Mouse (Mus musculus) myocyte (in vitro differentiated cells): ENCODE results near the gene Sned1. TPM values are rescaled to one million over a fixed set of nuclear protein-coding genes. Genes with fewer than 3 reads are reported as not detected.

ENCODE experiments used
- H3K27me3 ChIP-seq: one replicate; pipeline ENCODE4 v1.6.1; 2011; ENCODE audit not compliant: control insufficient read depth, insufficient read depth, insufficient read length
- H3K36me3 ChIP-seq: one replicate; pipeline ENCODE4 v1.6.1; 2011; ENCODE audit not compliant: control insufficient read depth, insufficient read depth
- H3K4me2 ChIP-seq: one replicate; pipeline ENCODE4 v1.6.1; 2011; ENCODE audit warnings: low read depth, control low read depth
- H3K4me3 ChIP-seq: one replicate; pipeline ENCODE4 v1.5.1; 2011; ENCODE audit warnings: mild to moderate bottlenecking, control low read depth, moderate library complexity
- H3K79me2 ChIP-seq: one replicate; pipeline ENCODE4 v1.6.1; 2011; ENCODE audit not compliant: control insufficient read depth, insufficient read depth
- H3ac ChIP-seq: one replicate; pipeline ENCODE4 v1.6.1; 2011; ENCODE audit not compliant: control insufficient read depth, insufficient read length
- CEBPB ChIP-seq: IDR thresholded peaks from 2 replicates; pipeline ENCODE4 v1.6.1; 2011; ENCODE audit warnings: mild to moderate bottlenecking, moderate library complexity; ENCODE audit not compliant: poor library complexity, insufficient read depth, severe bottlenecking
- E2F4 ChIP-seq: IDR thresholded peaks from one replicate; pipeline ENCODE4 v1.6.1; 2011; ENCODE audit warnings: mild to moderate bottlenecking, control low read depth, moderate library complexity; ENCODE audit not compliant: insufficient read depth
- MAX ChIP-seq: IDR thresholded peaks from one replicate; pipeline ENCODE4 v1.6.1; 2011; ENCODE audit warnings: low read depth, mild to moderate bottlenecking, control low read depth
- MYOD1 ChIP-seq, 3 experiments: IDR thresholded peaks; one replicate each; pipeline ENCODE4 v1.6.1; 2011; ENCODE audit warnings: control low read depth in 2 of 3, low read depth in 2 of 3, mild to moderate bottlenecking in 2 of 3, moderate library complexity in 1 of 3; ENCODE audit not compliant: insufficient read length in 2 of 3, control insufficient read depth in 1 of 3
- MYOG ChIP-seq, 3 experiments: IDR thresholded peaks; one replicate each; pipeline ENCODE4 v1.6.1; 2011; ENCODE audit warnings: control low read depth in 2 of 3, low read depth in 2 of 3, mild to moderate bottlenecking in 2 of 3; ENCODE audit not compliant: insufficient read length in 2 of 3, control insufficient read depth in 1 of 3, insufficient read depth in 1 of 3
- POLR2A ChIP-seq: IDR thresholded peaks from one replicate; pipeline ENCODE4 v1.6.1; 2011; ENCODE audit warnings: low read depth, mild to moderate bottlenecking, control low read depth, moderate library complexity; ENCODE audit not compliant: insufficient read length
- POLR2AphosphoS2 ChIP-seq: IDR thresholded peaks from one replicate; pipeline ENCODE4 v1.6.1; 2011; ENCODE audit warnings: low read depth, control low read depth; ENCODE audit not compliant: insufficient read length
- REST ChIP-seq: IDR thresholded peaks from one replicate; pipeline ENCODE4 v1.6.1; 2011; ENCODE audit warnings: mild to moderate bottlenecking, control low read depth, moderate library complexity; ENCODE audit not compliant: insufficient read depth, insufficient read length
- SRF ChIP-seq: IDR thresholded peaks from one replicate; pipeline ENCODE4 v1.6.1; 2011; ENCODE audit warnings: low read depth; ENCODE audit not compliant: control insufficient read depth, insufficient read length
- TCF12 ChIP-seq: IDR thresholded peaks from one replicate; pipeline ENCODE4 v1.6.1; 2011; ENCODE audit warnings: mild to moderate bottlenecking, control low read depth; ENCODE audit not compliant: poor library complexity, insufficient read depth, severe bottlenecking
- TCF3 ChIP-seq: IDR thresholded peaks from one replicate; pipeline ENCODE4 v1.6.1; 2011; ENCODE audit warnings: low read depth, control low read depth; ENCODE audit not compliant: insufficient read length
- USF1 ChIP-seq: IDR thresholded peaks from one replicate; pipeline ENCODE4 v1.6.1; 2011; ENCODE audit warnings: low read depth, mild to moderate bottlenecking, control low read depth, moderate library complexity
- polyA plus RNA-seq: library from polyadenylated mRNA; unstranded; fragments of >200 nt; fragmentation: generic; extraction: Trizol; gene quantifications from one replicate; pipeline ENCODE4 v1.2.1, GENCODE M21; 2012; ENCODE audit warnings: missing spikeins

Gene Sned1
- polyA plus RNA-seq, 1 experiment = 0.20 TPM

DNA sequence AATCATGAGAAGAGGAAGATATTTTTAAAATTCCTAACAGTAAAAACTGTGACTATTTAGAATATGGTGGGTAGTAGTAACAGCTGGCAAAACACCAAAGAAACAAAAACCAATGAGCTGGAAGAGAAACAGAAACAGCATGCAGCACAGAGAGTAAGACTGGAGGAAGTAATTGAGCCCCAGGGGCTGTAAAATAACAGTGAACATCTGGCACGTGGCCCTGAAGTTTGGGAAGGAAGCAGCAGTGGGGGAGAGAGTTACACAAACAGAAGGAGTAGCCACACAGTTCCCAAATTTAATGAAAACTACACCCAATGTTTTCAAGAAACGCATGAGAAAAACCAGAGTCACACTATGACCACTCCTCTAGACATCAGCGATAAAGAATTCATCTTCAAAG lies 31.6 kb downstream of the Sned1 start:
- H3K4me3 ChIP-seq = no peak overlapping the region
- TF ChIP-seq USF1 (no peak), MYOD1 (IDR thresholded peaks at IDR 0.05; ENCODE audit: control insufficient read depth in 1 of 3, insufficient read length in 2 of 3, low read depth in 2 of 3) (no peak), POLR2A (no peak), MYOG (IDR thresholded peaks at IDR 0.05; ENCODE audit: control insufficient read depth in 1 of 3, insufficient read depth in 1 of 3, insufficient read length in 2 of 3, low read depth in 2 of 3) (no peak), SRF (no peak), POLR2AphosphoS2 (no peak), E2F4 (no peak), REST (no peak), TCF12 (no peak), CEBPB (no peak), MAX (no peak)
- no peak overlapping the region for H3K4me2 ChIP-seq
- H3ac ChIP-seq = no peak overlapping the region
- H3K79me2 ChIP-seq = no peaks in the 10 kb centered on the region
- no peaks in the 10 kb centered on the region for H3K27me3 ChIP-seq
- H3K36me3 ChIP-seq = no peaks in the 10 kb centered on the region

DNA sequence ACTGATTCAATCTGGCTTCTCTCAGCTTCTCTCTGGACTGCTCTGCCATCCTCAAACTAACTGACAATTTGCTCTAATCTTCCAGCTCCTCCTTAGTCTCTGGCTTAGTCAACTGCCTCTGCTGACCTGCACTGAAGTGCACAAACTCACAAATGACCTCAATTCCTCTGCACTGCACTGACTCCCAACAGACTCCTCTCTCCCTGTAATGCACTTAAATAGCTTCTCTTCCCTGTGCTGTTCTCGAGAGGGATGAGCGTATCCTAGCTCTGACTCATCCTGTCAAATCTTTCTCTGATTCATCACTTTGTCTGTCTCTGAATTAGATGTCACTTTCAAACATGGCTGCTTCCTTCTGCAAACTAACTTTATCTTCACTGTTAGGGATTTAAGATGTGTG lies 32.6 kb downstream of the Sned1 start:
- H3ac ChIP-seq = no peak overlapping the region
- H3K4me3 ChIP-seq = no peak overlapping the region
- no peaks in the 10 kb centered on the region for H3K27me3 ChIP-seq
- TF ChIP-seq CEBPB (no peak), USF1 (no peak)
- no peaks in the 10 kb centered on the region for H3K36me3 ChIP-seq
- no peaks in the 10 kb centered on the region for H3K79me2 ChIP-seq
- no peak overlapping the region for H3K4me2 ChIP-seq

GRCm38 (mm10) chr1:93270516-93271240 lies 35.0 kb downstream of the Sned1 start:
- H3K36me3 ChIP-seq = no peaks in the 10 kb centered on the region
- H3K79me2 ChIP-seq = no peaks in the 10 kb centered on the region
- no peak overlapping the region for H3K4me2 ChIP-seq
- no peaks in the 10 kb centered on the region for H3K27me3 ChIP-seq
- H3ac ChIP-seq = no peak overlapping the region
- no peak overlapping the region for H3K4me3 ChIP-seq
- TF ChIP-seq MAX (no peak), TCF3 (no peak), SRF (no peak), E2F4 (no peak), USF1 (no peak), TCF12 (no peak), POLR2AphosphoS2 (no peak), REST (no peak), MYOG (IDR thresholded peaks at IDR 0.05; ENCODE audit: control insufficient read depth in 1 of 3, insufficient read depth in 1 of 3, insufficient read length in 2 of 3, low read depth in 2 of 3) (no peak), MYOD1 (IDR thresholded peaks at IDR 0.05; ENCODE audit: control insufficient read depth in 1 of 3, insufficient read length in 2 of 3, low read depth in 2 of 3) (no peak), POLR2A (no peak), CEBPB (no peak)

DNA sequence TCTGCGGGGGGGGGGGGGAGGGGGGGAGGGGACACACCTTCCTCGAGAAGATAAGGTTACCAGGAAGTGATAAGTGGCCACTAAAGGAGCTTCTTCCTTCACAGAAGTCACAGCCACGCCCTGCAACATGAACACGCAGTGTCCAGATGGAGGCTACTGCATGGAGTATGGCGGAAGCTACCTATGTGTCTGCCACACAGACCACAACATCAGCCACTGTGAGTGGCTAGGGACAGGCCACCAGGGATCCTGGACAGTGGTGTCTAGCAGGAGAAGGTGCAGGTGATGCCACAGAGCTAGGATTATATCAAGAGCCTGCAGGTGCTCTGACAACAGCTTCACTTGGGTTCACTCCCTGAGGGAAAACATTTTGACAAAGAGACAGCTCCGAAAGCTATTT lies 36.1 kb downstream of the Sned1 start:
- no peak overlapping the region for H3K4me3 ChIP-seq
- no peaks in the 10 kb centered on the region for H3K36me3 ChIP-seq
- TF ChIP-seq CEBPB (no peak), POLR2A (no peak), TCF3 (no peak)
- no peaks in the 10 kb centered on the region for H3K27me3 ChIP-seq
- H3K4me2 ChIP-seq = no peak overlapping the region
- H3ac ChIP-seq = no peak overlapping the region
- no peaks in the 10 kb centered on the region for H3K79me2 ChIP-seq

GRCm38 (mm10) chr1:93272409-93272821 lies 36.8 kb downstream of the Sned1 start:
- H3ac ChIP-seq = no peak overlapping the region
- H3K4me3 ChIP-seq = no peak overlapping the region
- no peak overlapping the region for H3K4me2 ChIP-seq
- no peaks in the 10 kb centered on the region for H3K79me2 ChIP-seq
- H3K36me3 ChIP-seq = no peaks in the 10 kb centered on the region
- H3K27me3 ChIP-seq = no peaks in the 10 kb centered on the region
- TF ChIP-seq POLR2AphosphoS2 (no peak), REST (peak; percentile 85), CEBPB (no peak), SRF (no peak), E2F4 (no peak), MYOD1 (IDR thresholded peaks at IDR 0.05; ENCODE audit: control insufficient read depth in 1 of 3, insufficient read length in 2 of 3, low read depth in 2 of 3) (no peak)
